Mouse (Mus musculus) heart, adult 2 months (tissue): Measurements from ENCODE around the gene Cdc42ep4. TPM values are rescaled to one million over a fixed set of nuclear protein-coding genes. Genes with fewer than 3 reads are reported as not detected.
A peak's percentile ranks its signal among the peaks of the same experiment; 100 is the strongest.

Source experiments
- DNase-seq, 2 experiments: peaks; one replicate each; pipeline ENCODE4 v3.0.0; 2021
- H3K27ac ChIP-seq: fragments of 200-600 bp; 2 replicates; pipeline ENCODE4 v1.8.1; 2022
- H3K27me3 ChIP-seq: fragments of 200-500 bp; 2 replicates; pipeline ENCODE4 v1.6.1; 2012; ENCODE audit warnings: mild to moderate bottlenecking, low read length, inconsistent platforms, mixed read lengths; ENCODE audit not compliant: control insufficient read depth, insufficient read depth
- H3K36me3 ChIP-seq: fragments of 200-500 bp; 2 replicates; pipeline ENCODE4 v1.6.1; 2012; ENCODE audit warnings: low read length, inconsistent platforms; ENCODE audit not compliant: control insufficient read depth, insufficient read depth
- H3K4me1 ChIP-seq: fragments of 200-500 bp; 2 replicates; pipeline ENCODE4 v1.6.1; 2011; ENCODE audit warnings: low read length; ENCODE audit not compliant: control insufficient read depth, insufficient read depth
- H3K4me3 ChIP-seq: fragments of 200-600 bp; 2 replicates; pipeline ENCODE4 v1.8.1; 2022
- H3K79me2 ChIP-seq: fragments of 200-500 bp; replicated peaks from 2 replicates; pipeline ENCODE4 v1.6.1; 2012; ENCODE audit warnings: mild to moderate bottlenecking, inconsistent platforms, low read length, moderate library complexity, mixed read lengths; ENCODE audit not compliant: control insufficient read depth, insufficient read depth
- H3K9ac ChIP-seq: fragments of 200-500 bp; 2 replicates; pipeline ENCODE4 v1.6.1; 2012; ENCODE audit warnings: low read depth, mild to moderate bottlenecking, control low read depth, inconsistent platforms, low read length, mixed read lengths
- CTCF ChIP-seq: fragments of 200-600 bp; IDR thresholded peaks from 2 replicates; pipeline ENCODE4 v1.8.1; 2022; ENCODE audit warnings: antibody characterized with exemption, mild to moderate bottlenecking, moderate library complexity
- EP300 ChIP-seq: fragments of 200-500 bp; IDR thresholded peaks from 2 replicates; pipeline ENCODE4 v1.6.1; 2011; ENCODE audit warnings: low read depth, low read length, control low read depth; ENCODE audit not compliant: insufficient read depth
- POLR2A ChIP-seq: fragments of 200-500 bp; IDR thresholded peaks from 2 replicates; pipeline ENCODE4 v1.6.1; 2011; ENCODE audit warnings: mild to moderate bottlenecking, low read depth, low read length, control low read depth; ENCODE audit not compliant: insufficient read depth
- WGBS: fragments of 180-500 bp; shearing (Covaris S2); methylation state at CpG from one replicate; pipeline ENCODE4 v1.1.7; 2018; 5-methylcytosine and 5-hydroxymethylcytosine counted together
- intact Hi-C: fragments of 180-260 bp; cut with DNase I; formaldehyde crosslinking; loops from one replicate; pipeline ENCODE4 v1.15.1; 2025
- polyA plus RNA-seq: library from polyadenylated mRNA; depleted of rRNA; stranded (reverse); fragments of >200 nt; gene quantifications from 2 replicates; pipeline ENCODE4 v1.2.3, GENCODE M21; 2012
- total RNA-seq, 2 experiments: library from RNA; stranded (reverse); gene quantifications; 2 replicates each; pipeline ENCODE4 v1.2.3; 2021

Gene Cdc42ep4
- total and polyA plus RNA-seq, 3 experiments = 12.9 to 23.2 (median 20.6) TPM

GRCm38 (mm10) chr11:113742998-113743397 is 8.7 kb downstream of the Cdc42ep4 start:
- intact Hi-C loops = no loop called here
- Histone ChIP-seq H3K27ac (no peak overlapping the region), H3K36me3 (no peaks in the 10 kb centered on the region), H3K27me3 (no peaks in the 10 kb centered on the region), H3K79me2 (peaks cover 6% of the 10 kb centered on the region), H3K4me1 (peaks cover 16% of the 10 kb centered on the region), H3K9ac (no peak overlapping the region), H3K4me3 (no peak overlapping the region)
- TF ChIP-seq CTCF (peak; percentile 51), EP300 (no peak)
- DNase-seq = no peak
- 91% methylated on average over 1 of the region's 1 CpGs for WGBS

GRCm38 (mm10) chr11:113740100-113740499 is 11.6 kb downstream of the Cdc42ep4 start:
- DNase-seq = no peak
- intact Hi-C loops = no loop called here
- H3K36me3 ChIP-seq = no peaks in the 10 kb centered on the region
- H3K79me2 ChIP-seq = peaks cover 5% of the 10 kb centered on the region
- peaks cover 24% of the 10 kb centered on the region for H3K4me1 ChIP-seq
- H3K4me3 ChIP-seq = no peak overlapping the region
- WGBS = 32% methylated on average over 7 of the region's 7 CpGs
- no peak overlapping the region for H3K9ac ChIP-seq
- no peaks in the 10 kb centered on the region for H3K27me3 ChIP-seq
- H3K27ac ChIP-seq = peak overlapping the region; percentile 2; the same call in 1 of the 2 replicates
- TF ChIP-seq POLR2A (no peak), CTCF (no peak), EP300 (no peak)

GRCm38 (mm10) chr11:113739213-113739612 is 12.5 kb downstream of the Cdc42ep4 start:
- Histone ChIP-seq H3K79me2 (peaks cover 3% of the 10 kb centered on the region; the same call in 1 of the 2 replicates), H3K4me1 (peaks cover 27% of the 10 kb centered on the region), H3K4me3 (no peak overlapping the region), H3K27ac (peak overlapping the region; percentile 23), H3K9ac (no peak overlapping the region), H3K27me3 (no peaks in the 10 kb centered on the region), H3K36me3 (no peaks in the 10 kb centered on the region)
- no peak for TF ChIP-seq EP300
- no peak for TF ChIP-seq POLR2A
- no peak for TF ChIP-seq CTCF
- WGBS = 39% methylated on average over 8 of the region's 8 CpGs
- peak; percentile 67 to 68 for DNase-seq
- intact Hi-C loops = no loop called here

GRCm38 (mm10) chr11:113737912-113738311 is 13.8 kb downstream of the Cdc42ep4 start:
- no peaks in the 10 kb centered on the region for H3K27me3 ChIP-seq
- 70% methylated on average over 8 of the region's 8 CpGs for WGBS
- H3K36me3 ChIP-seq = no peaks in the 10 kb centered on the region
- peaks cover 37% of the 10 kb centered on the region for H3K4me1 ChIP-seq
- H3K79me2 ChIP-seq = no peaks in the 10 kb centered on the region
- no peak overlapping the region for H3K27ac ChIP-seq
- peak in 1 of 2 experiments; percentile 35 for DNase-seq
- no peak overlapping the region for H3K9ac ChIP-seq
- H3K4me3 ChIP-seq = no peak overlapping the region
- TF ChIP-seq EP300 (no peak), CTCF (no peak), POLR2A (no peak)
- intact Hi-C loops = no loop called here

GRCm38 (mm10) chr11:113737553-113737854 is 14.2 kb downstream of the Cdc42ep4 start:
- TF ChIP-seq CTCF = no peak
- TF ChIP-seq POLR2A = no peak
- no peak for TF ChIP-seq EP300
- intact Hi-C loops = no loop called here
- H3K27me3 ChIP-seq = no peaks in the 10 kb centered on the region
- H3K27ac ChIP-seq = no peak overlapping the region; the same call in 1 of the 2 replicates
- H3K36me3 ChIP-seq = no peaks in the 10 kb centered on the region
- WGBS = 37% methylated on average over 3 of the region's 3 CpGs
- H3K9ac ChIP-seq = no peak overlapping the region
- DNase-seq = no peak
- no peak overlapping the region for H3K4me3 ChIP-seq
- peaks cover 37% of the 10 kb centered on the region for H3K4me1 ChIP-seq
- H3K79me2 ChIP-seq = no peaks in the 10 kb centered on the region

- DNase-seq = peak in 1 of 2 experiments; percentile 24
- intact Hi-C loops = no loop called here
- peaks cover 37% of the 10 kb centered on the region for H3K4me1 ChIP-seq
- no peak overlapping the region; the same call in 1 of the 2 replicates for H3K27ac ChIP-seq
- no peaks in the 10 kb centered on the region for H3K79me2 ChIP-seq
- H3K27me3 ChIP-seq = no peaks in the 10 kb centered on the region
- WGBS = 74% methylated on average over 11 of the region's 11 CpGs
- no peaks in the 10 kb centered on the region for H3K36me3 ChIP-seq
- TF ChIP-seq CTCF = no peak
- no peak for TF ChIP-seq EP300
- no peak for TF ChIP-seq POLR2A
- no peak overlapping the region for H3K9ac ChIP-seq
- H3K4me3 ChIP-seq = no peak overlapping the region
Measured at GRCm38 (mm10) chr11:113736848-113737552, 14.7 kb downstream of the Cdc42ep4 start.
